Mouse (Mus musculus) myocyte (in vitro differentiated cells): Measurements from ENCODE around the gene Ptchd4.

ENCODE experiments used
- E2F4 ChIP-seq: IDR thresholded peaks from one replicate; pipeline ENCODE4 v1.6.1; 2011; ENCODE audit warnings: mild to moderate bottlenecking, control low read depth, moderate library complexity; ENCODE audit not compliant: insufficient read depth
- MYOD1 ChIP-seq, 3 experiments: IDR thresholded peaks; one replicate each; pipeline ENCODE4 v1.6.1; 2011; ENCODE audit warnings: control low read depth in 2 of 3, low read depth in 2 of 3, mild to moderate bottlenecking in 2 of 3, moderate library complexity in 1 of 3; ENCODE audit not compliant: insufficient read length in 2 of 3, control insufficient read depth in 1 of 3
- POLR2A ChIP-seq: IDR thresholded peaks from one replicate; pipeline ENCODE4 v1.6.1; 2011; ENCODE audit warnings: low read depth, mild to moderate bottlenecking, control low read depth, moderate library complexity; ENCODE audit not compliant: insufficient read length
- POLR2AphosphoS2 ChIP-seq: IDR thresholded peaks from one replicate; pipeline ENCODE4 v1.6.1; 2011; ENCODE audit warnings: low read depth, control low read depth; ENCODE audit not compliant: insufficient read length
- TCF12 ChIP-seq: IDR thresholded peaks from one replicate; pipeline ENCODE4 v1.6.1; 2011; ENCODE audit warnings: mild to moderate bottlenecking, control low read depth; ENCODE audit not compliant: poor library complexity, insufficient read depth, severe bottlenecking
- USF1 ChIP-seq: IDR thresholded peaks from one replicate; pipeline ENCODE4 v1.6.1; 2011; ENCODE audit warnings: low read depth, mild to moderate bottlenecking, control low read depth, moderate library complexity

GRCm38 (mm10) chr17:42358481-42358880 lies 42.7 kb downstream of the Ptchd4 start:
- TF ChIP-seq TCF12 (no peak), USF1 (no peak), POLR2AphosphoS2 (no peak), POLR2A (no peak), MYOD1 (IDR thresholded peaks at IDR 0.05; ENCODE audit: control insufficient read depth in 1 of 3, insufficient read length in 2 of 3, low read depth in 2 of 3) (no peak), E2F4 (no peak)
